Mouse (Mus musculus) ES-CJ7 (cell line): Measurements from ENCODE around the gene Pnliprp2.

Experiments used
- DNase-seq: peaks from one replicate; pipeline ENCODE4 v3.0.0; 2011; ENCODE audit warnings: low read depth, low spot score

Gene Pnliprp2

GRCm38 (mm10) chr19:58795114-58795669, 35.7 kb downstream of the Pnliprp2 start:
- no peak for DNase-seq

- no peak for DNase-seq
These were observed 45.8 kb downstream of the Pnliprp2 start for GRCm38 (mm10) chr19:58805191-58805779.

GRCm38 (mm10) chr19:58806364-58806763, 46.8 kb downstream of the Pnliprp2 start:
- DNase-seq = peak; percentile 68

GRCm38 (mm10) chr19:58808864-58809263, 49.3 kb downstream of the Pnliprp2 start:
- DNase-seq = no peak

- DNase-seq = no peak
These were observed 51.0 kb downstream of the Pnliprp2 start for GRCm38 (mm10) chr19:58810536-58810935.

GRCm38 (mm10) chr19:58815179-58815922, 55.8 kb downstream of the Pnliprp2 start:
- DNase-seq = no peak

GRCm38 (mm10) chr19:58816453-58817041, 57.0 kb downstream of the Pnliprp2 start:
- DNase-seq = no peak

GRCm38 (mm10) chr19:58817398-58817797, 57.9 kb downstream of the Pnliprp2 start:
- DNase-seq = no peak

GRCm38 (mm10) chr19:58818571-58819415, 59.3 kb downstream of the Pnliprp2 start:
- DNase-seq = peak; percentile 26

GRCm38 (mm10) chr19:58822454-58823200, 63.1 kb downstream of the Pnliprp2 start:
- DNase-seq = no peak

- no peak for DNase-seq
These were observed 63.8 kb downstream of the Pnliprp2 start for GRCm38 (mm10) chr19:58823301-58823700.

GRCm38 (mm10) chr19:58824316-58824715, 64.8 kb downstream of the Pnliprp2 start:
- no peak for DNase-seq
